Comparison of ENCODE assay signal across 11 mouse cellular contexts in genomic region chr7:141220377-141220776, GRCm38 (mm10). TPM values are rescaled to one million over a fixed set of nuclear protein-coding genes. Genes with fewer than 3 reads are reported as not detected.
A peak's percentile ranks its signal among the peaks of the same experiment; 100 is the strongest.
DNase-seq lines count a peak whose midpoint lies in the region; ATAC-seq lines count a peak whose summit lies in the region.
"Had no signal": no experiment of that assay in that cellular context is flagged by ENCODE, and none has a peak within 500 bp of the region (broad histone marks: within the 10 kb centered on the region; RNA-seq: fewer than 3 reads in every experiment).

No protein-coding gene starts in this region.

- H3K36me3 ChIP-seq in heart, embryonic 14.5 days (ENCODE audit: control insufficient read depth, insufficient read depth, low read length): 0 out of 2 replicates have a peak, but pooled peaks cover 11% of the 10 kb centered on the region
- peaks cover 43% of the 10 kb centered on the region for H3K36me3 ChIP-seq in megakaryocyte, embryonic 14.5 days (replicated peaks; ENCODE audit: low read length)
- H3K36me3 ChIP-seq in limb, embryonic 11.5 days (ENCODE audit: control insufficient read depth, insufficient read depth, low read length): no peaks in the 10 kb centered on the region; the same call in 1 of the 2 replicates
- H3K36me3 ChIP-seq in neural tube, embryonic 15.5 days: 0 out of 2 replicates have a peak, but pooled peaks cover 4% of the 10 kb centered on the region

- peak overlapping the region; percentile 73 to 77 for H3K4me3 ChIP-seq in heart, embryonic 14.5 days (ENCODE audit: control insufficient read depth in 1 of 2, insufficient read depth in 1 of 2, low read depth in 1 of 2, low read length in 2 of 2)
- peak overlapping the region; percentile 99 for H3K4me3 ChIP-seq in megakaryocyte, embryonic 14.5 days (replicated peaks)
- H3K4me3 ChIP-seq in limb, embryonic 11.5 days (ENCODE audit: low read depth, low read length): no peak overlapping the region; the same call in 1 of the 2 replicates
- H3K4me3 ChIP-seq in neural tube, embryonic 15.5 days (replicated peaks): no peak overlapping the region

- peak overlapping the region; percentile 92 for H3K4me2 ChIP-seq in heart, embryonic 14.5 days (ENCODE audit: low read length)
- peak overlapping the region; percentile 88; the same call in 1 of the 2 replicates for H3K4me2 ChIP-seq in limb, embryonic 11.5 days (ENCODE audit: low read depth, severe bottlenecking)
- H3K4me2 ChIP-seq in neural tube, embryonic 15.5 days: peak overlapping the region; percentile 77; the same call in 1 of the 2 replicates

- H3K9ac ChIP-seq in heart, embryonic 14.5 days (ENCODE audit: low read length): peak overlapping the region; percentile 92
- H3K9ac ChIP-seq in limb, embryonic 11.5 days (ENCODE audit: low read length): no peak overlapping the region
- no peak overlapping the region for H3K9ac ChIP-seq in neural tube, embryonic 15.5 days (replicated peaks)

- peak overlapping the region in 1 of 2 experiments; percentile 82; a peak in 1 of 4 replicates for H3K27ac ChIP-seq in heart, embryonic 14.5 days (replicated peaks in 1 of 2; ENCODE audit: control insufficient read depth in 1 of 2, insufficient read depth in 1 of 2, low read depth in 2 of 2, low read length in 2 of 2)
- no peak overlapping the region for H3K27ac ChIP-seq in limb, embryonic 11.5 days (replicated peaks; ENCODE audit: low read depth, low read length)
- no peak overlapping the region for H3K27ac ChIP-seq in neural tube, embryonic 15.5 days (replicated peaks)

- H3K4me1 ChIP-seq in heart, embryonic 14.5 days (ENCODE audit: control insufficient read depth in 2 of 2, insufficient read depth in 2 of 2, low read length in 2 of 2): peaks cover 20 to 31% of the 10 kb centered on the region in 2 experiments
- H3K4me1 ChIP-seq in megakaryocyte, embryonic 14.5 days: peaks cover 79% of the 10 kb centered on the region
- H3K4me1 ChIP-seq in limb, embryonic 11.5 days (ENCODE audit: control insufficient read depth, insufficient read depth, low read length): peaks cover 12% of the 10 kb centered on the region
- H3K4me1 ChIP-seq in neural tube, embryonic 15.5 days: peaks cover 35% of the 10 kb centered on the region

- no peaks in the 10 kb centered on the region for H3K9me3 ChIP-seq in heart, embryonic 14.5 days (ENCODE audit: control insufficient read depth, low read length)
- H3K9me3 ChIP-seq in megakaryocyte, embryonic 14.5 days: no peaks in the 10 kb centered on the region
- no peaks in the 10 kb centered on the region for H3K9me3 ChIP-seq in limb, embryonic 11.5 days (ENCODE audit: control insufficient read depth, low read length)
- H3K9me3 ChIP-seq in neural tube, embryonic 15.5 days (replicated peaks): no peaks in the 10 kb centered on the region

- 75% methylated on average over 1 of the region's 1 CpGs for WGBS in heart, embryonic 14.5 days
- 82% methylated on average over 1 of the region's 1 CpGs for WGBS in limb, embryonic 11.5 days
- WGBS in neural tube, embryonic 15.5 days: 84% methylated on average over 1 of the region's 1 CpGs

- ATAC-seq in heart, embryonic 14.5 days (ENCODE audit: insufficient number of reproducible peaks, insufficient read depth, low FRiP score, low read depth): no peak
- ATAC-seq in megakaryocyte, adult 5-6 weeks (ENCODE audit: poor library complexity, severe bottlenecking): no peak
- no peak for ATAC-seq in limb, embryonic 11.5 days (ENCODE audit: insufficient number of reproducible peaks, low FRiP score, low TSS enrichment, low read depth)
- ATAC-seq in neural tube, embryonic 15.5 days (ENCODE audit: low FRiP score): no peak
- ATAC-seq: activated CD4-positive, CD25-positive, alpha-beta regulatory T cell, adult 4 months had no signal

- H3K27me3 ChIP-seq in heart, embryonic 14.5 days (ENCODE audit: control insufficient read depth, insufficient read depth, low read length): no peaks in the 10 kb centered on the region
- no peaks in the 10 kb centered on the region for H3K27me3 ChIP-seq in megakaryocyte, embryonic 14.5 days (replicated peaks)
- H3K27me3 ChIP-seq in limb, embryonic 11.5 days (ENCODE audit: control insufficient read depth, insufficient read depth, low read length): no peaks in the 10 kb centered on the region
- no peaks in the 10 kb centered on the region for H3K27me3 ChIP-seq in neural tube, embryonic 15.5 days (replicated peaks)

- DNase-seq in heart, adult 11 months: no peak
- no peak for DNase-seq in limb, embryonic 11.5 days (ENCODE audit: low spot score)
- no peak for DNase-seq in adrenal gland, postnatal 10 days
- no peak for DNase-seq in gastrocnemius, adult 8-10 months (ENCODE audit: low spot score in 2 of 2)
- DNase-seq: gastrocnemius, postnatal 36 days; left cerebral cortex, postnatal 4 days had no signal

RNA-seq across cellular contexts. Expression of gene Rassf7, which starts 4.7 kb away (rescaled TPM):
- polyA plus RNA-seq in heart, embryonic 14.5 days (2014; fragmentation: Nextera tagmentation; extraction: Ambion mirVana): 12.1 and 12.4 TPM in 2 replicates
- 3.6 and 11.1 TPM in 2 replicates for polyA plus RNA-seq in megakaryocyte, embryonic 14.5 days (2012; ENCODE audit: insufficient read depth, low replicate concordance)
- total RNA-seq in megakaryocyte, adult 5-6 weeks (2015): 3.9 and 4.1 TPM in 2 replicates
- total RNA-seq in megakaryocyte, adult 5-6 weeks (2017): 2.2 and 4.1 TPM in 2 replicates
- polyA plus RNA-seq in limb, embryonic 11.5 days (2014; fragmentation: Nextera tagmentation; extraction: Ambion mirVana): 32.5 and 38.8 TPM in 2 replicates
- polyA plus RNA-seq in neural tube, embryonic 15.5 days (2015; fragmentation: Nextera tagmentation; extraction: Ambion mirVana): 24.1 and 28.1 TPM in 2 replicates
- 1 to 10 TPM; 6.5 to 7.8 TPM for total RNA-seq in adrenal gland, postnatal 10 days (2021)
- under 1 TPM in 2 of 4 experiments, not detected in 2; 0.38 to 0.56 TPM for total RNA-seq in gastrocnemius, adult 8-10 months (2022)

RNA-seq across cellular contexts. Expression of gene Lmntd2, which starts 6.5 kb away (rescaled TPM):
- polyA plus RNA-seq in heart, embryonic 14.5 days (2014; fragmentation: Nextera tagmentation; extraction: Ambion mirVana): 0.46 and 0.62 TPM in 2 replicates
- polyA plus RNA-seq in megakaryocyte, embryonic 14.5 days (2012; ENCODE audit: insufficient read depth, low replicate concordance): 0.57 TPM in 1 of 2 replicates, not detected in the other
- total RNA-seq in megakaryocyte, adult 5-6 weeks (2015): 0.36 TPM in 1 of 2 replicates, not detected in the other
- total RNA-seq in megakaryocyte, adult 5-6 weeks (2017): 0.04 TPM in 1 of 2 replicates, not detected in the other
- polyA plus RNA-seq in limb, embryonic 11.5 days (2014; fragmentation: Nextera tagmentation; extraction: Ambion mirVana): 3.8 and 5.1 TPM in 2 replicates
- 0.35 and 1.6 TPM in 2 replicates for polyA plus RNA-seq in neural tube, embryonic 15.5 days (2015; fragmentation: Nextera tagmentation; extraction: Ambion mirVana)
- under 1 TPM; 0.27 to 0.55 TPM for total RNA-seq in adrenal gland, postnatal 10 days (2021)
- not detected for total RNA-seq in gastrocnemius, adult 8-10 months (2022)
- total RNA-seq: gastrocnemius, postnatal 36 days had no signal

RNA-seq across cellular contexts. Expression of gene Phrf1, which starts 8.2 kb away (rescaled TPM):
- polyA plus RNA-seq in heart, embryonic 14.5 days (2014; fragmentation: Nextera tagmentation; extraction: Ambion mirVana): 41.3 and 44.4 TPM in 2 replicates
- 82.9 and 114 TPM in 2 replicates for polyA plus RNA-seq in megakaryocyte, embryonic 14.5 days (2012; ENCODE audit: insufficient read depth, low replicate concordance)
- total RNA-seq in megakaryocyte, adult 5-6 weeks (2015): 42.8 and 48.9 TPM in 2 replicates
- 48.7 and 63.5 TPM in 2 replicates for total RNA-seq in megakaryocyte, adult 5-6 weeks (2017)
- 83.4 and 93.5 TPM in 2 replicates for polyA plus RNA-seq in limb, embryonic 11.5 days (2014; fragmentation: Nextera tagmentation; extraction: Ambion mirVana)
- 54.9 and 60.2 TPM in 2 replicates for polyA plus RNA-seq in neural tube, embryonic 15.5 days (2015; fragmentation: Nextera tagmentation; extraction: Ambion mirVana)
- total RNA-seq in adrenal gland, postnatal 10 days (2021): 10 to 100 TPM; 69.9 to 75.3 TPM
- total RNA-seq in gastrocnemius, adult 8-10 months (2022): 10 to 100 TPM; 16.8 to 25.3 (median 19.4) TPM

RNA-seq across cellular contexts. Expression of gene Lrrc56, which starts 26.4 kb away (rescaled TPM):
- 1.6 and 2.8 TPM in 2 replicates for polyA plus RNA-seq in heart, embryonic 14.5 days (2014; fragmentation: Nextera tagmentation; extraction: Ambion mirVana)
- polyA plus RNA-seq in megakaryocyte, embryonic 14.5 days (2012; ENCODE audit: insufficient read depth, low replicate concordance): 12.2 and 18.5 TPM in 2 replicates
- 2.1 and 2.2 TPM in 2 replicates for total RNA-seq in megakaryocyte, adult 5-6 weeks (2015)
- total RNA-seq in megakaryocyte, adult 5-6 weeks (2017): 1.3 and 4.3 TPM in 2 replicates
- polyA plus RNA-seq in limb, embryonic 11.5 days (2014; fragmentation: Nextera tagmentation; extraction: Ambion mirVana): 11.7 and 12.5 TPM in 2 replicates
- 9.0 and 9.1 TPM in 2 replicates for polyA plus RNA-seq in neural tube, embryonic 15.5 days (2015; fragmentation: Nextera tagmentation; extraction: Ambion mirVana)
- 1 to 10 TPM; 6.8 to 8.6 TPM for total RNA-seq in adrenal gland, postnatal 10 days (2021)
- total RNA-seq in gastrocnemius, adult 8-10 months (2022): 1 to 10 TPM; 1.4 to 2.5 (median 2.0) TPM

RNA-seq across cellular contexts. Expression of gene Hras, which starts 26.6 kb away (rescaled TPM):
- 93.9 and 96.7 TPM in 2 replicates for polyA plus RNA-seq in heart, embryonic 14.5 days (2014; fragmentation: Nextera tagmentation; extraction: Ambion mirVana)
- polyA plus RNA-seq in megakaryocyte, embryonic 14.5 days (2012; ENCODE audit: insufficient read depth, low replicate concordance): 51.3 and 84.0 TPM in 2 replicates
- total RNA-seq in megakaryocyte, adult 5-6 weeks (2015): 29.0 and 40.0 TPM in 2 replicates
- 20.7 and 27.1 TPM in 2 replicates for total RNA-seq in megakaryocyte, adult 5-6 weeks (2017)
- 98.7 and 99.1 TPM in 2 replicates for polyA plus RNA-seq in limb, embryonic 11.5 days (2014; fragmentation: Nextera tagmentation; extraction: Ambion mirVana)
- polyA plus RNA-seq in neural tube, embryonic 15.5 days (2015; fragmentation: Nextera tagmentation; extraction: Ambion mirVana): 166 and 188 TPM in 2 replicates
- 10 to 100 TPM; 87.8 to 91.9 TPM for total RNA-seq in adrenal gland, postnatal 10 days (2021)
- 100 to 1,000 TPM; 112 to 158 (median 132) TPM for total RNA-seq in gastrocnemius, adult 8-10 months (2022)

Comparison
In these comparisons a context has a peak if more than half of its experiments do, and no peak if none do; other contexts are left out.
1. H3K4me3 ChIP-seq: peak in heart, embryonic 14.5 days (2 of 2) and megakaryocyte, embryonic 14.5 days (single experiment); none in limb, embryonic 11.5 days (single experiment) and neural tube, embryonic 15.5 days (single experiment).
2. Peak in every context shown above with its lines, with median percentiles within 50 percentile points of each other: H3K4me2 ChIP-seq.